Comparison of ENCODE assay signal across 9 mouse cellular contexts in genomic region chr10:27652694-27653335, GRCm38 (mm10). TPM values are rescaled to one million over a fixed set of nuclear protein-coding genes. Genes with fewer than 3 reads are reported as not detected.
DNase-seq lines count a peak whose midpoint lies in the region; ATAC-seq and TF ChIP-seq lines count a peak whose summit lies in the region.
"Had no signal": no experiment of that assay in that cellular context is flagged by ENCODE, and none has a peak within 500 bp of the region (broad histone marks: within the 10 kb centered on the region; RNA-seq: fewer than 3 reads in every experiment).

No protein-coding gene starts in this region.

- H3K9ac ChIP-seq in heart, adult 2 months (ENCODE audit: low read depth, low read length) = no peak overlapping the region
- H3K9ac ChIP-seq in hindbrain, embryonic 12.5 days = no peak overlapping the region

- H3K9me3 ChIP-seq in heart, embryonic 10.5 days = no peaks in the 10 kb centered on the region
- H3K9me3 ChIP-seq in hindbrain, embryonic 12.5 days (replicated peaks) = no peaks in the 10 kb centered on the region

- 43% methylated on average over 8 of the region's 8 CpGs for WGBS in heart, adult 2 months
- 52% methylated on average over 8 of the region's 8 CpGs for WGBS in heart, embryonic 10.5 days
- WGBS in hindbrain, embryonic 12.5 days = 47% methylated on average over 8 of the region's 8 CpGs

- H3K79me2 ChIP-seq in heart, adult 2 months (replicated peaks; ENCODE audit: control insufficient read depth, insufficient read depth, low read length) = no peaks in the 10 kb centered on the region

- peak overlapping the region; percentile 22; the same call in 1 of the 2 replicates for H3K4me3 ChIP-seq in heart, adult 2 months
- H3K4me3 ChIP-seq in heart, embryonic 10.5 days = no peak overlapping the region
- H3K4me3 ChIP-seq in hindbrain, embryonic 12.5 days = no peak overlapping the region

- no peaks in the 10 kb centered on the region for H3K36me3 ChIP-seq in heart, adult 2 months (ENCODE audit: control insufficient read depth, insufficient read depth, low read length)
- H3K36me3 ChIP-seq in heart, embryonic 10.5 days = no peaks in the 10 kb centered on the region
- no peaks in the 10 kb centered on the region for H3K36me3 ChIP-seq in hindbrain, embryonic 12.5 days

- no peak for TF ChIP-seq EP300 in heart, adult 2 months (IDR thresholded peaks at IDR 0.05; ENCODE audit: insufficient read depth, low read depth, low read length)

- DNase-seq in heart, adult 2 months = peak; percentile 8 to 22
- no peak for DNase-seq in heart, embryonic 10.5 days (ENCODE audit: low spot score)
- peak; percentile 19 to 28 for DNase-seq in right cerebral cortex, postnatal 10 days (ENCODE audit: low spot score in 2 of 2)
- DNase-seq in right cerebral cortex, postnatal 14 days = no peak
- DNase-seq in thymus, postnatal 0 days (ENCODE audit: low spot score) = no peak
- DNase-seq in left cerebral cortex, postnatal 36 days (ENCODE audit: low spot score in 2 of 2) = no peak
- DNase-seq in MN1 (ENCODE audit: low spot score) = no peak
- DNase-seq: cerebellum, adult 18-20 months had no signal

- TF ChIP-seq POLR2A in heart, adult 2 months (IDR thresholded peaks at IDR 0.05; ENCODE audit: insufficient read depth, low read depth, low read length) = no peak

- no peaks in the 10 kb centered on the region for H3K27me3 ChIP-seq in heart, adult 2 months (ENCODE audit: control insufficient read depth, insufficient read depth, low read length)
- no peaks in the 10 kb centered on the region for H3K27me3 ChIP-seq in heart, embryonic 10.5 days (ENCODE audit: insufficient read depth, poor library complexity, severe bottlenecking)
- H3K27me3 ChIP-seq in hindbrain, embryonic 12.5 days = no peaks in the 10 kb centered on the region

- H3K4me1 ChIP-seq in heart, adult 2 months (ENCODE audit: control insufficient read depth, insufficient read depth, low read length) = peaks cover 2% of the 10 kb centered on the region; the same call in 1 of the 2 replicates
- H3K4me1 ChIP-seq in heart, embryonic 10.5 days = 0 out of 2 replicates have a peak, but pooled peaks cover 4% of the 10 kb centered on the region
- H3K4me1 ChIP-seq in hindbrain, embryonic 12.5 days = 0 out of 2 replicates have a peak, but pooled peaks cover 5% of the 10 kb centered on the region

- ATAC-seq in hindbrain, embryonic 12.5 days (ENCODE audit: low FRiP score) = peak; percentile 59; the same call in 1 of the 2 replicates

- no peak for TF ChIP-seq CTCF in heart, adult 2 months (IDR thresholded peaks at IDR 0.05)

- H3K4me2 ChIP-seq in hindbrain, embryonic 12.5 days (replicated peaks) = no peak overlapping the region

- H3K27ac ChIP-seq in heart, adult 2 months = peak overlapping the region; percentile 71
- no peak overlapping the region for H3K27ac ChIP-seq in heart, embryonic 10.5 days
- no peak overlapping the region for H3K27ac ChIP-seq in hindbrain, embryonic 12.5 days

- intact Hi-C loops in heart, adult 2 months (cut with DNase I) = loop anchor here (5.0 kb wide), 1 partner anchor 36 kb away; the partner anchor contains the start of gene Lama2
- intact Hi-C loops in left cerebral cortex, postnatal 36 days (cut with DNase I) = no loop called here

RNA-seq across cellular contexts. Expression of gene Lama2, which starts 33.3 kb away (rescaled TPM):
- total RNA-seq in heart, adult 2 months (2021) = 100 to 1,000 TPM in 1 of 2 experiments, 10 to 100 TPM in 1; 88.2 to 105 TPM
- polyA plus RNA-seq in heart, adult 2 months (2012; rRNA removed) = 32.8 and 61.3 TPM in 2 replicates
- 6.5 and 7.6 TPM in 2 replicates for polyA plus RNA-seq in heart, embryonic 10.5 days (2016; fragmentation: Nextera tagmentation; extraction: Ambion mirVana)
- polyA plus RNA-seq in hindbrain, embryonic 12.5 days (2016; fragmentation: Nextera tagmentation; extraction: Ambion mirVana) = 13.5 and 16.2 TPM in 2 replicates
- polyA plus RNA-seq in thymus, postnatal 0 days (2015; fragmentation: Nextera tagmentation; extraction: Ambion mirVana) = 3.2 and 3.4 TPM in 2 replicates
- total RNA-seq in left cerebral cortex, postnatal 36 days (2021) = 1 to 10 TPM; 7.4 to 7.8 TPM

Comparison
In these comparisons a context has a peak if more than half of its experiments do, and no peak if none do; other contexts are left out.
1. DNase-seq: peak in heart, adult 2 months (2 of 2) and right cerebral cortex, postnatal 10 days (2 of 2); none in heart, embryonic 10.5 days (single experiment), right cerebral cortex, postnatal 14 days (single experiment), thymus, postnatal 0 days (single experiment), left cerebral cortex, postnatal 36 days (0 of 2) and MN1 (single experiment).